Mouse (Mus musculus) forelimb bud, embryonic 11.5 days (tissue): ENCODE results near the gene Tspan8.
A peak's percentile ranks its signal among the peaks of the same experiment; 100 is the strongest.
"Not testable (repeated sequence)": the region's sequence is repeated elsewhere in the genome, so short reads cannot be mapped to it uniquely, and the experiment has no call there.

ENCODE experiments used
- DNase-seq: peaks from one replicate; pipeline ENCODE4 v3.0.0-alpha.2; 2012; ENCODE audit warnings: low read depth, low spot score

Gene Tspan8

GRCm38 (mm10) chr10:115816511-115816910, at the start of gene Tspan8:
Tspan8 (plus strand) TSS chr10:115816832.
- DNase-seq = no peak

- DNase-seq = no peak
These were observed 46.6 kb upstream of the Tspan8 start for GRCm38 (mm10) chr10:115770032-115770431.

- DNase-seq = peak; percentile 29
These were observed 42.2 kb upstream of the Tspan8 start for GRCm38 (mm10) chr10:115774451-115774850.

- DNase-seq = peak; percentile 63
These were observed 40.4 kb upstream of the Tspan8 start for GRCm38 (mm10) chr10:115775945-115776905.

- no peak for DNase-seq
These were observed 39.3 kb upstream of the Tspan8 start for GRCm38 (mm10) chr10:115777366-115777765.

- no peak for DNase-seq
These were observed 38.0 kb upstream of the Tspan8 start for GRCm38 (mm10) chr10:115778624-115779023.

- no peak for DNase-seq
These were observed 36.2 kb upstream of the Tspan8 start for GRCm38 (mm10) chr10:115780239-115781016.

- no peak for DNase-seq
These were observed 33.4 kb upstream of the Tspan8 start for GRCm38 (mm10) chr10:115783232-115783631.

GRCm38 (mm10) chr10:115790788-115791187, 25.8 kb upstream of the Tspan8 start:
- no peak for DNase-seq

- DNase-seq = no peak
These were observed 20.4 kb upstream of the Tspan8 start for GRCm38 (mm10) chr10:115796072-115796788.

GRCm38 (mm10) chr10:115801464-115801863, 15.2 kb upstream of the Tspan8 start:
- no peak for DNase-seq

- DNase-seq = not testable (repeated sequence)
These were observed 13.6 kb upstream of the Tspan8 start for GRCm38 (mm10) chr10:115803013-115803412.

GRCm38 (mm10) chr10:115803765-115804164, 12.9 kb upstream of the Tspan8 start:
- no peak for DNase-seq

GRCm38 (mm10) chr10:115805987-115806386, 10.6 kb upstream of the Tspan8 start:
- DNase-seq = no peak

GRCm38 (mm10) chr10:115809169-115809568, 7.5 kb upstream of the Tspan8 start:
- DNase-seq = no peak

GRCm38 (mm10) chr10:115811519-115811918, 5.1 kb upstream of the Tspan8 start:
- peak; percentile 38 for DNase-seq

GRCm38 (mm10) chr10:115814878-115815277, 1.8 kb upstream of the Tspan8 start:
- DNase-seq = no peak

- no peak for DNase-seq
These were observed 558 bp downstream of the Tspan8 start for GRCm38 (mm10) chr10:115817056-115817724.

GRCm38 (mm10) chr10:115825289-115825688, 8.7 kb downstream of the Tspan8 start:
- no peak for DNase-seq

GRCm38 (mm10) chr10:115828872-115829271, 12.2 kb downstream of the Tspan8 start:
- DNase-seq = no peak

GRCm38 (mm10) chr10:115829696-115830095, 13.1 kb downstream of the Tspan8 start:
- DNase-seq = no peak
